Mouse (Mus musculus): ENCODE results near the gene Fgf15. TPM values are rescaled to one million over a fixed set of nuclear protein-coding genes. Genes with fewer than 3 reads are reported as not detected.
A peak's percentile ranks its signal among the peaks of the same experiment; 100 is the strongest.
"Not testable (repeated sequence)": the region's sequence is repeated elsewhere in the genome, so short reads cannot be mapped to it uniquely, and the experiment has no call there.

Fgf15 gene
- polyA plus RNA-seq, 1 experiment from 2014 or later = not detected

GRCm38 (mm10) chr7:144891863-144892262 is 4.5 kb upstream of the Fgf15 start:
- H3K27ac ChIP-seq (replicated peaks) = no peak overlapping the region
- no peak overlapping the region for H3K9ac ChIP-seq
- WGBS (ENCODE audit: insufficient replicate concordance) = 50% methylated on average over 2 of the region's 2 CpGs
- no peak overlapping the region for H3K4me3 ChIP-seq (replicated peaks)
- no peak for ATAC-seq (ENCODE audit: insufficient read depth)
- H3K4me2 ChIP-seq = no peak overlapping the region
- peaks cover 20% of the 10 kb centered on the region for H3K4me1 ChIP-seq (replicated peaks)
- peaks cover 81% of the 10 kb centered on the region for H3K27me3 ChIP-seq
- no peaks in the 10 kb centered on the region for H3K9me3 ChIP-seq (replicated peaks)
- H3K36me3 ChIP-seq (replicated peaks) = no peaks in the 10 kb centered on the region

- H3K4me1 ChIP-seq (replicated peaks) = peaks cover 23% of the 10 kb centered on the region
- no peaks in the 10 kb centered on the region for H3K36me3 ChIP-seq (replicated peaks)
- ATAC-seq (ENCODE audit: insufficient read depth) = no peak
- no peak overlapping the region for H3K4me3 ChIP-seq (replicated peaks)
- H3K9ac ChIP-seq = no peak overlapping the region
- no peak overlapping the region for H3K4me2 ChIP-seq
- 38% methylated on average over 6 of the region's 6 CpGs for WGBS (ENCODE audit: insufficient replicate concordance)
- H3K9me3 ChIP-seq (replicated peaks) = no peaks in the 10 kb centered on the region
- peaks cover 86% of the 10 kb centered on the region for H3K27me3 ChIP-seq
- H3K27ac ChIP-seq (replicated peaks) = no peak overlapping the region
Observed at GRCm38 (mm10) chr7:144892322-144892721, 4.0 kb upstream of the Fgf15 start.

GRCm38 (mm10) chr7:144894191-144894590 is 2.1 kb upstream of the Fgf15 start:
- H3K4me3 ChIP-seq (replicated peaks) = no peak overlapping the region
- no peak overlapping the region for H3K27ac ChIP-seq (replicated peaks)
- H3K9ac ChIP-seq = no peak overlapping the region
- no peaks in the 10 kb centered on the region for H3K36me3 ChIP-seq (replicated peaks)
- H3K9me3 ChIP-seq (replicated peaks) = no peaks in the 10 kb centered on the region
- H3K27me3 ChIP-seq = peaks cover 90% of the 10 kb centered on the region
- H3K4me2 ChIP-seq = no peak overlapping the region
- H3K4me1 ChIP-seq (replicated peaks) = peaks cover 23% of the 10 kb centered on the region
- 8% methylated on average over 5 of the region's 5 CpGs for WGBS (ENCODE audit: insufficient replicate concordance)
- ATAC-seq (ENCODE audit: insufficient read depth) = no peak

GRCm38 (mm10) chr7:144894706-144895105 is 1.6 kb upstream of the Fgf15 start:
- H3K4me2 ChIP-seq = peak overlapping the region; percentile 69
- H3K4me3 ChIP-seq (replicated peaks) = no peak overlapping the region
- peaks cover 90% of the 10 kb centered on the region for H3K27me3 ChIP-seq

GRCm38 (mm10) chr7:144895305-144896111 is 823 bp upstream of the Fgf15 start:
- peak overlapping the region; percentile 46 for H3K4me3 ChIP-seq (replicated peaks)
- no peak overlapping the region for H3K27ac ChIP-seq (replicated peaks)
- H3K27me3 ChIP-seq = peaks cover 90% of the 10 kb centered on the region
- H3K36me3 ChIP-seq (replicated peaks) = no peaks in the 10 kb centered on the region
- H3K4me1 ChIP-seq (replicated peaks) = peaks cover 23% of the 10 kb centered on the region
- H3K9me3 ChIP-seq (replicated peaks) = no peaks in the 10 kb centered on the region
- peak overlapping the region; percentile 69 for H3K4me2 ChIP-seq
- peak; percentile 37; the same call in 1 of the 2 replicates for ATAC-seq (ENCODE audit: insufficient read depth)
- peak overlapping the region; percentile 18; the same call in 1 of the 2 replicates for H3K9ac ChIP-seq
- WGBS (ENCODE audit: insufficient replicate concordance) = 2% methylated on average over 37 of the region's 37 CpGs

More at GRCm38 (mm10) chr7:144894706-144895105, 1.6 kb upstream of the Fgf15 start:
- Histone ChIP-seq H3K4me1 (replicated peaks) (peaks cover 23% of the 10 kb centered on the region), H3K9me3 (replicated peaks) (no peaks in the 10 kb centered on the region), H3K27ac (replicated peaks) (no peak overlapping the region), H3K9ac (no peak overlapping the region), H3K36me3 (replicated peaks) (no peaks in the 10 kb centered on the region)
- 7% methylated on average over 4 of the region's 4 CpGs for WGBS (ENCODE audit: insufficient replicate concordance)
- no peak for ATAC-seq (ENCODE audit: insufficient read depth)

GRCm38 (mm10) chr7:144898506-144898905 is 2.2 kb downstream of the Fgf15 start:
- H3K4me1 ChIP-seq (replicated peaks) = peaks cover 23% of the 10 kb centered on the region
- H3K9ac ChIP-seq = no peak overlapping the region
- WGBS (ENCODE audit: insufficient replicate concordance) = 53% methylated on average over 6 of the region's 6 CpGs
- peaks cover 83% of the 10 kb centered on the region for H3K27me3 ChIP-seq
- no peak overlapping the region for H3K27ac ChIP-seq (replicated peaks)
- H3K4me2 ChIP-seq = no peak overlapping the region
- ATAC-seq (ENCODE audit: insufficient read depth) = no peak
- H3K4me3 ChIP-seq (replicated peaks) = no peak overlapping the region
- no peaks in the 10 kb centered on the region for H3K9me3 ChIP-seq (replicated peaks)
- H3K36me3 ChIP-seq (replicated peaks) = no peaks in the 10 kb centered on the region

GRCm38 (mm10) chr7:144905514-144905913 is 9.2 kb downstream of the Fgf15 start:
- H3K4me1 ChIP-seq (replicated peaks); H3K9ac ChIP-seq; H3K27ac ChIP-seq (replicated peaks); H3K36me3 ChIP-seq (replicated peaks); ATAC-seq (ENCODE audit: insufficient read depth); H3K9me3 ChIP-seq (replicated peaks); H3K4me2 ChIP-seq; H3K4me3 ChIP-seq (replicated peaks): not testable (repeated sequence)
- 68% methylated on average over 3 of the region's 3 CpGs for WGBS (ENCODE audit: insufficient replicate concordance)
- peaks cover 46% of the 10 kb centered on the region for H3K27me3 ChIP-seq

- WGBS (ENCODE audit: insufficient replicate concordance) = 9% methylated on average over 28 of the region's 28 CpGs
- Histone ChIP-seq H3K4me3 (replicated peaks) (no peak overlapping the region), H3K4me2 (peak overlapping the region; percentile 24), H3K4me1 (replicated peaks) (peaks cover 8% of the 10 kb centered on the region; the same call in 1 of the 2 replicates), H3K9ac (no peak overlapping the region), H3K36me3 (replicated peaks) (no peaks in the 10 kb centered on the region), H3K27ac (replicated peaks) (no peak overlapping the region), H3K27me3 (peaks cover 41% of the 10 kb centered on the region), H3K9me3 (replicated peaks) (no peaks in the 10 kb centered on the region)
- no peak for ATAC-seq (ENCODE audit: insufficient read depth)
Observed at GRCm38 (mm10) chr7:144906708-144907397, 10.5 kb downstream of the Fgf15 start.

GRCm38 (mm10) chr7:144907793-144908192 is 11.5 kb downstream of the Fgf15 start:
- H3K9ac ChIP-seq = no peak overlapping the region
- H3K4me1 ChIP-seq (replicated peaks) = peaks cover 8% of the 10 kb centered on the region; the same call in 1 of the 2 replicates
- WGBS (ENCODE audit: insufficient replicate concordance) = 8% methylated on average over 8 of the region's 8 CpGs
- H3K9me3 ChIP-seq (replicated peaks) = no peaks in the 10 kb centered on the region
- peaks cover 38% of the 10 kb centered on the region for H3K27me3 ChIP-seq
- no peaks in the 10 kb centered on the region for H3K36me3 ChIP-seq (replicated peaks)
- no peak overlapping the region for H3K27ac ChIP-seq (replicated peaks)
- ATAC-seq (ENCODE audit: insufficient read depth) = no peak
- H3K4me3 ChIP-seq (replicated peaks) = no peak overlapping the region
- H3K4me2 ChIP-seq = no peak overlapping the region

GRCm38 (mm10) chr7:144908705-144909104 is 12.4 kb downstream of the Fgf15 start:
- WGBS (ENCODE audit: insufficient replicate concordance) = 39% methylated on average over 7 of the region's 7 CpGs
- H3K36me3 ChIP-seq (replicated peaks) = no peaks in the 10 kb centered on the region
- no peak for ATAC-seq (ENCODE audit: insufficient read depth)

GRCm38 (mm10) chr7:144911121-144911520 is 14.8 kb downstream of the Fgf15 start:
- Histone ChIP-seq H3K4me1 (replicated peaks) (peaks cover 22% of the 10 kb centered on the region), H3K4me3 (replicated peaks) (no peak overlapping the region), H3K27me3 (peaks cover 24% of the 10 kb centered on the region), H3K36me3 (replicated peaks) (no peaks in the 10 kb centered on the region), H3K27ac (replicated peaks) (no peak overlapping the region), H3K4me2 (no peak overlapping the region), H3K9ac (no peak overlapping the region), H3K9me3 (replicated peaks) (no peaks in the 10 kb centered on the region)
- ATAC-seq (ENCODE audit: insufficient read depth) = no peak
- 65% methylated on average over 1 of the region's 1 CpGs for WGBS (ENCODE audit: insufficient replicate concordance)

More at GRCm38 (mm10) chr7:144908705-144909104, 12.4 kb downstream of the Fgf15 start:
- peaks cover 34% of the 10 kb centered on the region for H3K27me3 ChIP-seq
- peaks cover 8% of the 10 kb centered on the region; the same call in 1 of the 2 replicates for H3K4me1 ChIP-seq (replicated peaks)
- H3K4me3 ChIP-seq (replicated peaks) = no peak overlapping the region
- H3K27ac ChIP-seq (replicated peaks) = no peak overlapping the region
- no peak overlapping the region for H3K9ac ChIP-seq
- H3K4me2 ChIP-seq = no peak overlapping the region
- H3K9me3 ChIP-seq (replicated peaks) = no peaks in the 10 kb centered on the region
